Mouse (Mus musculus): ENCODE measurements around the gene Arfip1. TPM values are rescaled to one million over a fixed set of nuclear protein-coding genes. Genes with fewer than 3 reads are reported as not detected.
A peak's percentile ranks its signal among the peaks of the same experiment; 100 is the strongest.

Arfip1 gene
- polyA plus RNA-seq, 1 experiment from 2014 or later: 29.7 TPM

DNA sequence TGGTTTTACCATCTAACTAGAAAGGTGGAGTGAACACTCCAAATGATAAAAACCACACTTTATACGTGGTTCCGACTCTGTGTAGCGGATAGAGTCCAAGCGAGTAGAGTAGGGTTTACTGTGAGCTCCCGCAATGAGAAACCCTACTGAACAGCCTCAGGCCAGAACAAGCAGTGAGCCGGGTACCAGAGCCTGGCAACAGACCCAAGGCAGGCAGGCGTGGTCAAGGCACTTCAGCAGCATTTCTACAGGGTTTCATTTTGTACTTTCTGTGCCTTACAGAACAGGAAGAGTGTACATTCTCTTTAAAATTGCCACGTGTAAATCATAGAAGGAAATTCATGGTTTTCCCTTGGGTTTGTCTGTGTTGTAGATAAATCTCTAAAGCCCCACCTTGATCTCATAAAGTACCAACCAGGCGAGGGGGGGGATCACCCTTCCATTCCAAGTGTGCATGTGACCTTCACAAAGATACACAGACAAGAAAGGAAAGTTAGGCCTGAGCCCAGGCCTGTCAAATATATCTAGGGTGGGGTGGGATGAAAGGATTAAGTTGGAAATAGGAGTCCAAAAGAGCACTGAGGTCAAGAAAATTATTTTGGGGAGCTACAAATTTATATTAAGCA lies 19.6 kb upstream of the Arfip1 start:
- no peak overlapping the region for H3K4me2 ChIP-seq (replicated peaks)
- H3K4me3 ChIP-seq: no peak overlapping the region
- peaks cover 15% of the 10 kb centered on the region for H3K27me3 ChIP-seq
- H3K4me1 ChIP-seq: no peaks in the 10 kb centered on the region
- 0 out of 2 replicates have a peak, but pooled peaks cover 3% of the 10 kb centered on the region for H3K9me3 ChIP-seq
- ATAC-seq (ENCODE audit: low FRiP score, low read depth): no peak
- H3K9ac ChIP-seq (replicated peaks): no peak overlapping the region
- no peak overlapping the region for H3K27ac ChIP-seq (replicated peaks)
- 83% methylated on average over 9 of the region's 9 CpGs for WGBS
- H3K36me3 ChIP-seq: no peaks in the 10 kb centered on the region

DNA sequence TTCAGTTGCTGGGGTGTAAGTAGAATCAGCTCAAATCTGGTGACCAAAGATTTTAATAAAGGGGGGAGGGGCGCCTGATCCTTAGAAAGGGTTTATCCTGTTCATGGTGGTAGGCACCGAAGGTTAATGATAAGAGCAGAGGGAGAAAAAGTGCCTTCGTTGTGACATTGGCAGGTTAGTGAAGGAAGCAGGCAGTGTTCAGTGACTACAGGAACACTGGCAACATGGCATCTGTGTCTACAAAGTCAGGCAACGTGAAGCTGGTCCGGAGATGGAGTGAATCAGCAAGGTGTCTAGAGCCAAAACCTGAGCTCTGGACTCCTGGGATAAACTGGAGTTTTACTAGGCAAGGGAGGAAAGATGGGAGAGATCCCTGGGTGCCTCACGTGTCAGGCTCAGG lies 16.3 kb upstream of the Arfip1 start:
- Histone ChIP-seq H3K4me1 (peaks cover 11% of the 10 kb centered on the region; the same call in 1 of the 2 replicates), H3K4me3 (no peak overlapping the region), H3K9ac (replicated peaks) (no peak overlapping the region), H3K27me3 (peaks cover 21% of the 10 kb centered on the region), H3K4me2 (replicated peaks) (no peak overlapping the region), H3K36me3 (no peaks in the 10 kb centered on the region), H3K27ac (replicated peaks) (no peak overlapping the region), H3K9me3 (no peaks in the 10 kb centered on the region)
- no peak for ATAC-seq (ENCODE audit: low FRiP score, low read depth)
- WGBS: 86% methylated on average over 6 of the region's 6 CpGs

DNA sequence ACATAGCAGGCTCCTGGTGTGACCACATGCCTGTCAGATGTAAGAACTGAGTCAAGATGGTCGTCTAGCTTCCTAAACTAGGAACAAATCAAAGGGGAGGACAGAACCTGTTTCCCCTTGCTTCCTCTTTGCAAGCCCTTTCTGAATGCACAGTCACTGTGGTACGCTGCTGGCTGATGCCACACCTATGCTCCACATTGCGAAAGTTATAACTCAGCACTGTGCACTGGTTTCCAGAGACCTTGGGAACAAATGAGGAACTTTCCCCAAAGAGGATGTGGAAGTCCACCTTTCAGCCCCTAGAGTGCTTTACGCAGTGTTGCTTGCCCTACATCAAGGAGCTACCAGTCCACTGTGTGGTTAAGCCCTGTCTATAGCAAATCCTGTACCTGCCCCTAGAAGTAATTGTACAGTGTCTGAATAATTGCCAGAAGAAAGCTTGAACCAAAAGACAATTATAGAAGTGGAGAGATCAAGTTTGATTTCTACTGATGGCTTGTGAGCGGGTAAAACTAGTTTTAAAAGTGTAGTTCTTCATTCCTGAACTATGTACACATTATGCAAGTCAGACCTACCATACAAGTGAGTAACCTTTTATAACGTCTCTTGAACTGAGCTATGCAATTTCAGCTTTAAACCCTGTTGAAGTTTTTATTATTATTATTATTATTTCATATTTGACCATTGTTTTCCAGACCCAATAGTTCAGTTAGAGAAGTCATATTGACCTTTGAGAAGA lies 15.7 kb upstream of the Arfip1 start:
- peaks cover 11% of the 10 kb centered on the region; the same call in 1 of the 2 replicates for H3K4me1 ChIP-seq
- no peak overlapping the region for H3K27ac ChIP-seq (replicated peaks)
- H3K4me2 ChIP-seq (replicated peaks): no peak overlapping the region
- H3K9me3 ChIP-seq: no peaks in the 10 kb centered on the region
- no peak overlapping the region for H3K4me3 ChIP-seq
- H3K9ac ChIP-seq (replicated peaks): no peak overlapping the region
- peaks cover 24% of the 10 kb centered on the region for H3K27me3 ChIP-seq
- WGBS: 84% methylated on average over 6 of the region's 6 CpGs
- ATAC-seq (ENCODE audit: low FRiP score, low read depth): no peak
- no peaks in the 10 kb centered on the region for H3K36me3 ChIP-seq

DNA sequence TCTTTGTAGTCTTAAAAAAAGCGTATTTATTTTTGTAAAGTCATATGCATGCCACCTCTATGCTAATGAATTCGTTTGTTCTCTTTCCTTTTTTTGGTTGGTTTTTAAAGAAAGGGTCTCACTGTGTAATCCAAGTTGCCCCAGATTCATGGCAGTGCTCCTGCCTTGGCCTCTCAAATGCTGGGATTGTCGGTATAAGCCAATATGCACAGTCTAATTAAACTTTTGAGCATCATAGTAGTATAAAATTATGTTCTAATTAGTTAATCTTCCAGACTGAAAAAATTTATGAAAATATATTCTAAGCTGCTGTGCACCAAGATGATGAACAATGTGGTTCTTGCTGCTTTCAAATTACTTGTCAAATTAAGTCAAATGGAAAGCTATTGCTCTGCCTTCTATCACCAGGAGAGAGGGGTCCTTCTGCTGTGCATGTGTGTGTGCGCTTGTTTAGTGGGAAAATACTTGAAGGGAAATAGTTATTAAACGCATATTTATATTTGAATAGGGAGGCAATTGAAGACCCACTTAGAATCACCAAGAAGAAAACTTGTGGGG lies 13.3 kb upstream of the Arfip1 start:
- no peak for ATAC-seq (ENCODE audit: low FRiP score, low read depth)
- Histone ChIP-seq H3K27ac (replicated peaks) (no peak overlapping the region), H3K4me2 (replicated peaks) (peak overlapping the region; percentile 43), H3K4me1 (peaks cover 11% of the 10 kb centered on the region; the same call in 1 of the 2 replicates), H3K27me3 (peaks cover 33% of the 10 kb centered on the region), H3K4me3 (no peak overlapping the region), H3K9ac (replicated peaks) (no peak overlapping the region), H3K36me3 (no peaks in the 10 kb centered on the region), H3K9me3 (no peaks in the 10 kb centered on the region)
- WGBS: 37% methylated on average over 5 of the region's 5 CpGs

DNA sequence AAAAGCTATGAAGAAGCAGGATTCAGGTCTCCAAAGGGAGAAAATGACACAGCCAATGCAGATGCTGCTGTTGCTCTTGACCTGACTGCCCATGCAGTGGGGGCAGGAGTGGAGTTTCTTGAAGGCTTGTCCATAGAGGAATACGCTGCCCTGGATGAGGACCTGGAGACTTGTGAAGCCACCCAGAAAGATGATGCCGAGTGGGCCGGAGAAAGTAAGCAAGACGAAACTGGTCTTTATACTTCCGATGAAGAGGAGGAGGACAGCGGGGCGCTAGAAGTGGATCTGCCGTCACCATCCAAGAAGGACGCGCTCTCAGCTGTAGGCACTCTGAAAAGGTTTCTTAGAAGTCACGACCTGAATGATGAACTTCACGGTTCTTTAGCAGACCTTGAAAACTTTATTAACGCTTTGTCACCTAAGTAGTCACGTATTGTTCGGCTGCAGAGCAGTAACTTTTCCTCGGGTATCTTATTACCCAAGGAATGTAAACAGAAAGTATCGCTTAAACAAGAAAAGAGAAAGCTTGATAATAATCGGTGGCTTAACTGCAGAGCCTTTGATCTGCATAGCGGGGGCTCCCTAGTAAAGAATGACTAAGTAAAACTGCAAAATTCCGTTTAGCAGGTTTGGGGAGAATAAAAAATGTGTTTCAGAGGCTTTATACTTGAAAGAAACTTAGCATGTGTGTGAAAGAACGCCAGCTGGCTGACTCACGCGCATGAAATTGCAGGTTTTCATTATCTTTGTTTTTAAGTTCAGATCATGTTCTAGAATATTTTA lies 12.7 kb upstream of the Arfip1 start:
- H3K9me3 ChIP-seq: no peaks in the 10 kb centered on the region
- H3K27ac ChIP-seq (replicated peaks): no peak overlapping the region
- H3K27me3 ChIP-seq: peaks cover 32% of the 10 kb centered on the region
- H3K4me2 ChIP-seq (replicated peaks): peak overlapping the region; percentile 43
- H3K4me3 ChIP-seq: peak overlapping the region; percentile 19; the same call in 1 of the 2 replicates
- ATAC-seq (ENCODE audit: low FRiP score, low read depth): no peak
- H3K9ac ChIP-seq (replicated peaks): no peak overlapping the region
- no peaks in the 10 kb centered on the region for H3K36me3 ChIP-seq
- 7% methylated on average over 23 of the region's 23 CpGs for WGBS
- peaks cover 11% of the 10 kb centered on the region; the same call in 1 of the 2 replicates for H3K4me1 ChIP-seq

DNA sequence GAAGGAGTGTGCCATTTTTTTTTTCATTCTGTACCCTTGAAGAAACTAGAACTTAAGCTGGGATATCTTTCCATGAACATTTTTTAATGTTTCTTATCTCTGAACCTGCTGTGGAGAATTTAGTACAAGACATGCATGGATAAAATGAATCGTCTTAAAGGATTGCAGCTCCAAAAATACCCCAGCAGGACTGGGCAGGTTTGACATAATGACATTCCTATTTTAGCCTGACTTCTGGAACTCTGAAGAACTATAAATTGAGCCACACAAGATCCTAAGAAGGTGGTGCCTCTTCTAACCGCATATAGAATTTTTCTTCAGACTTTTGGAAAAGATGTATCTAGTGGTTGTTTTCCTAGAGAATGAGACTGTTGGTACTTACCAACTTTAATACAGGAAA lies 10.8 kb upstream of the Arfip1 start, which contains the start of gene Tigd4:
Gene Tigd4, plus strand, starts transcription at position 301 of the 400 bp plus-strand sequence.
- Histone ChIP-seq H3K4me2 (replicated peaks) (no peak within 1 kb of the TSS), H3K4me3 (no peak within 1 kb of the TSS), H3K9me3 (no peaks in the 10 kb centered on the region), H3K9ac (replicated peaks) (no peak within 1 kb of the TSS), H3K4me1 (peaks cover 11% of the 10 kb centered on the region; the same call in 1 of the 2 replicates), H3K27me3 (peaks cover 30% of the 10 kb centered on the region), H3K27ac (replicated peaks) (no peak within 1 kb of the TSS), H3K36me3 (no peaks in the 10 kb centered on the region)
- ATAC-seq (ENCODE audit: low FRiP score, low read depth): no peak
- 89% methylated on average over 2 of the region's 2 CpGs for WGBS

DNA sequence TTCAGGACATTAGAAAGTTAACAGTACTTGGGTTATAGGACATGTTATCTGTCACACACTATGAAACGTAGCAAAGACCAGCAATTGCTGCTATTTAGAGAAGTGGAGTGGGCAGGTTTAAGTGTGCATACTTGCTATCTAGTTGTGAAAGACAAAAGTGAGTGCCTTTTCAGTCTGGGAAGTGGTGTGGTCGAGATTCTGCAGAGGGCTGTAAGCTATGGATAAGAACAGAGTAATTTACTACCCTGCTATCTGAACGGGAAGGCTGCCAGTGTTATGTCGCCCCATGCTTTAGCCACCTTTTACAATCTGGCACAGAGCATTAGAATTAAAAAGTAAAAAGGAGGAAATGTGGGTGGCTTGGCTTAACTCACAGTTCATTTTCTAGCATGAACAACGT lies 4.3 kb upstream of the Arfip1 start:
- Histone ChIP-seq H3K27ac (replicated peaks) (no peak overlapping the region), H3K9me3 (no peaks in the 10 kb centered on the region), H3K36me3 (no peaks in the 10 kb centered on the region), H3K4me2 (replicated peaks) (no peak overlapping the region), H3K27me3 (peaks cover 4% of the 10 kb centered on the region), H3K9ac (replicated peaks) (no peak overlapping the region), H3K4me3 (no peak overlapping the region), H3K4me1 (peaks cover 6% of the 10 kb centered on the region)
- no peak for ATAC-seq (ENCODE audit: low FRiP score, low read depth)
- WGBS: 76% methylated on average over 5 of the region's 5 CpGs

DNA sequence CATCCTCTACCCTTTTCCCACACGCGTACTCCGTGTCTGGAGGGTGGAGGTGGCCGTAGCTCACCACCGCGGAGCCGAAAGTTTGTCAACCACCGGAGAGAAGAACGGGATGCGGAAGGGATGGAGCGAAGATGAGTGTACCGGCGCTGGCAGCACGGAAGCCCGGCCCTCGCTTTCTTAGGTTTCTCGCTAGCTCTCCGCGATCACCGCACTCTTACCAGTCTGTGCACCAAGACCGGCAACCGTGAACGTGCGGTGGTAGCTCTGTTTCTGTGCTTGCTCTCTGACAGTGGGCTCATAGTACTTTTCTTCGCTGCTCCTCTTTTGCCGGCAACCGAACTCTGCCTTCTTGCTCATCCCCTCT lies 470 bp upstream of the Arfip1 start:
- Histone ChIP-seq H3K27me3 (no peaks in the 10 kb centered on the region), H3K36me3 (no peaks in the 10 kb centered on the region), H3K9me3 (no peaks in the 10 kb centered on the region), H3K4me1 (peaks cover 25% of the 10 kb centered on the region), H3K27ac (replicated peaks) (peak overlapping the region; percentile 91), H3K9ac (replicated peaks) (peak overlapping the region; percentile 79), H3K4me2 (replicated peaks) (peak overlapping the region; percentile 65), H3K4me3 (peak overlapping the region; percentile 76)
- ATAC-seq (ENCODE audit: low FRiP score, low read depth): no peak; the same call in 1 of the 2 replicates
- WGBS: 0% methylated on average over 27 of the region's 27 CpGs

DNA sequence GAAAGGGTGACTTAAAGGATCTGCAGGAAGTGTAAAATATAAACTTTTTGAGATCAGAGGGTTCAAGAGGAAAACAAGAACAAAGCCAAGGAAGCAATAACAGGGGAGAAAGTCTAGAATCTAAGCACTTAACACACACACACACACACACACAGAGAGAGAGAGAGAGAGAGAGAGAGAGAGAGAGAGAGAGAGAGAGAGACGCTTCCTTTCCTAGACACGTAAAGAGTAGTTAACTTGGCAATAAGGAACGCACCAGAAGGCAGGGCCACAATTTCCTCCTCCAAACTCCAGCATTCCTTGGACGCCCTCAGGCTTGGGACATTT lies 766 bp downstream of the Arfip1 start:
- H3K27me3 ChIP-seq: no peaks in the 10 kb centered on the region
- H3K36me3 ChIP-seq: no peaks in the 10 kb centered on the region
- peak overlapping the region; percentile 79 for H3K9ac ChIP-seq (replicated peaks)
- peak overlapping the region; percentile 91 for H3K27ac ChIP-seq (replicated peaks)
- H3K4me1 ChIP-seq: peaks cover 25% of the 10 kb centered on the region
- H3K4me3 ChIP-seq: peak overlapping the region; percentile 76
- H3K9me3 ChIP-seq: no peaks in the 10 kb centered on the region
- WGBS: 0% methylated on average over 4 of the region's 4 CpGs
- ATAC-seq (ENCODE audit: low FRiP score, low read depth): no peak
- peak overlapping the region; percentile 65 for H3K4me2 ChIP-seq (replicated peaks)

DNA sequence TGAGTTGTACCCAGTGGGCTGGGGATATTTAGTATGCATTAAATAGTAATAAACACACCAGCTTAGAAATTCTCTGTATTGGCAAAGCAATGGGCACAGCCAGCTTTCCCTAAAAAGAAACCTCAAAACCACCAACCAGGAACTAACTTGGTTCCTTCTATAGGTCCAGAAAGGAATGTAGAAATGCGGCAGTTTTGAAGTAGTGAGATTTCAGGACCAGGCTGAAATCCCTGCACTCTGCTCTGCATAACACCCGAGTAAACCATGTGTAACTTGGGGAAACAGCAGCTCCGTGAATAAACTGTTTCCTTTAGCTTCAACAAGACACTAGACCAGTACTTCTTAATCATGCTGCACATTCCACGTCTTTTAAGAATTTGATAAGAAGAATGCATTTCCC lies 1.7 kb downstream of the Arfip1 start:
- no peaks in the 10 kb centered on the region for H3K36me3 ChIP-seq
- peaks cover 25% of the 10 kb centered on the region for H3K4me1 ChIP-seq
- H3K27ac ChIP-seq (replicated peaks): no peak overlapping the region
- no peaks in the 10 kb centered on the region for H3K27me3 ChIP-seq
- no peaks in the 10 kb centered on the region for H3K9me3 ChIP-seq
- peak overlapping the region; percentile 65; the same call in 1 of the 2 replicates for H3K4me2 ChIP-seq (replicated peaks)
- ATAC-seq (ENCODE audit: low FRiP score, low read depth): no peak
- H3K9ac ChIP-seq (replicated peaks): no peak overlapping the region; the same call in 1 of the 2 replicates
- WGBS: 71% methylated on average over 4 of the region's 4 CpGs
- H3K4me3 ChIP-seq: no peak overlapping the region

DNA sequence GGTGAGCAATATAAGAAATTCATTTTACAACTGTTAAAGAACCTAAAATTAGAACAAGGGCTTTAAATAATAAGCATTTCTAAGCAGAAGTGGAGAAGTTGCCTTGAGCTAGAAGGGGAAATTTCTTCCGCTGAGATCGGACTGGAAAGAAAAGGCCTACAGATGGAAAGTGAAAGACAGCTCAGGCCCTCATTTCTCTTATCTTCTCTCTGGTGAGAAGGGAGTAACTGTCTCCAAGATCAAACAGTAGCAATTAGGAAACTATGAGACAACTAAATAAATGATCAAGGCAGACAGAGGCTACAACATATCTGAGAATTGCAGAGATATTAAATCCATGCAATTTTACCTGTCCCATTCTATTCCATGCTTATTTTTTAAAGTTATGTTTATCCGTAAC lies 11.9 kb downstream of the Arfip1 start:
- WGBS: 97% methylated on average over 3 of the region's 3 CpGs
- Histone ChIP-seq H3K27ac (replicated peaks) (no peak overlapping the region), H3K4me3 (no peak overlapping the region), H3K36me3 (no peaks in the 10 kb centered on the region), H3K27me3 (no peaks in the 10 kb centered on the region), H3K4me2 (replicated peaks) (no peak overlapping the region), H3K9me3 (no peaks in the 10 kb centered on the region), H3K4me1 (no peaks in the 10 kb centered on the region), H3K9ac (replicated peaks) (no peak overlapping the region)
- ATAC-seq (ENCODE audit: low FRiP score, low read depth): no peak

DNA sequence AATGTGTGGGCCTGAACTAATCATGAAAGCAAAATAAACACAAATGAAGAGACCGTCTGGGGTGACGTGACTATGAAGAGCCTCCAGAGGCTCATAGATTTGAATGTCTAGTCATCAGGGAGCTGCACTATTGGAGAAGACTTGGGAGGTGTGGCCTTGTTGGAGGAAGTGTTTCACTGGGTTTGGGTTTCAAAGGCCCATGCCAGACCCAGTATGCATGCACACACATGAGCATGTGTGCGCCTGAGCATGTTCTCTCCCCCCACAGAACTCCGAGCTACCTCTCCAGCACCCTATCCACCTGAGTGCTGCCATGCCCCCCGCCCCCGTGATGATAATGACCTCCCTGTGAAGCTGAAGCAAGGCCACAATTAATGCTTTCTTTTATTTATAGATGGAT lies 12.8 kb downstream of the Arfip1 start:
- H3K4me2 ChIP-seq (replicated peaks): no peak overlapping the region
- no peaks in the 10 kb centered on the region for H3K27me3 ChIP-seq
- H3K4me1 ChIP-seq: no peaks in the 10 kb centered on the region
- H3K36me3 ChIP-seq: no peaks in the 10 kb centered on the region
- no peaks in the 10 kb centered on the region for H3K9me3 ChIP-seq
- H3K4me3 ChIP-seq: no peak overlapping the region
- no peak overlapping the region for H3K27ac ChIP-seq (replicated peaks)
- H3K9ac ChIP-seq (replicated peaks): no peak overlapping the region
- WGBS: 82% methylated on average over 6 of the region's 6 CpGs
- no peak for ATAC-seq (ENCODE audit: low FRiP score, low read depth)

Measured in midbrain, embryonic 12.5 days (tissue).